Mouse (Mus musculus): ENCODE data around the gene 1700034J05Rik. TPM values are rescaled to one million over a fixed set of nuclear protein-coding genes. Genes with fewer than 3 reads are reported as not detected.

Gene 1700034J05Rik
- total RNA-seq, 2 experiments from 2014 or later, result not detected

- DNase-seq (ENCODE audit: low spot score in 2 of 2), result no peak
- intact Hi-C loops (cut with DNase I), result no loop called here
Measured at GRCm38 (mm10) chr6:146903632-146904031, 50.6 kb downstream of the 1700034J05Rik start.

- no peak for DNase-seq (ENCODE audit: low spot score in 2 of 2)
- intact Hi-C loops (cut with DNase I), result no loop called here
Measured at GRCm38 (mm10) chr6:146901929-146902328, 52.3 kb downstream of the 1700034J05Rik start.

Other genes with a start within 250 kb of the 1700034J05Rik start
- gene Stk38l, start 229.4 kb downstream of the 1700034J05Rik start, total RNA-seq (2021), result 10 to 100 TPM; 19.1 to 19.3 TPM
- 1 to 10 TPM; 8.0 to 9.3 TPM for gene Arntl2, start 158.4 kb downstream of the 1700034J05Rik start, total RNA-seq (2021)
- not detected for gene Smco2, start 104.3 kb downstream of the 1700034J05Rik start, total RNA-seq (2021)
- gene Ppfibp1, start 65.9 kb downstream of the 1700034J05Rik start, total RNA-seq (2021), result 10 to 100 TPM; 65.4 to 86.1 TPM
- 1 to 10 TPM; 1.6 to 2.5 TPM for gene Rep15, start 78.2 kb upstream of the 1700034J05Rik start, total RNA-seq (2021)
- gene Mrps35, start 88.3 kb upstream of the 1700034J05Rik start, total RNA-seq (2021), result 10 to 100 TPM; 42.8 to 45.9 TPM
- under 1 TPM; 0.53 to 0.70 TPM for gene Mansc4, start 132.6 kb upstream of the 1700034J05Rik start, total RNA-seq (2021)
- gene Klhl42, start 137.0 kb upstream of the 1700034J05Rik start, total RNA-seq (2021), result 10 to 100 TPM; 22.9 to 23.8 TPM

Data from left cerebral cortex, postnatal 14 days (tissue).